Mouse (Mus musculus): ENCODE measurements at regions not wholly inside any gene's neighbourhood (a gene's known extent, or its start where the extent isn't known, plus 50 kb on each side); places are given as distances from the start of the nearest gene placed in this dataset.
A peak's percentile ranks its signal among the peaks of the same experiment; 100 is the strongest.
"Not testable (repeated sequence)": the region's sequence is repeated elsewhere in the genome, so short reads cannot be mapped to it uniquely, and the experiment has no call there.

DNA sequence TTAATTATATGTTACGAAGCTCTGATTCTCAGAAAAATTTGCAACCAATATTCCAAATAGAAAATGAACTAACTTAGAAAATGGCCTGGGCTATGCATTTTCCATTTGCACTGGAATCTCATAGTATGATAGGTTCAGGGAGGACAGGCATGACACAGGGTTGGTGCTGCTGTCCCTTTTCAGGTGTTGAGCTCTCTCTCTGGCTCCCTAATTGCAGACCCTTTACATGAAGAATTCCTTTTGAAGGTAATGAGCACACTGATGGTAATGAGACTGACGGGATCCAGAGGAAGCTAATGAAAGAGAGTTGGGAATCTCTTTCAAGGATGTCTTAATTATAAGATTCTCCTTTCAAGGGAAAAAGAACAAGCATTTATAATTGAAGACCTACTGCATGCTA is 87.6 kb downstream of the Serpinb8 start:
- no peak for DNase-seq

DNA sequence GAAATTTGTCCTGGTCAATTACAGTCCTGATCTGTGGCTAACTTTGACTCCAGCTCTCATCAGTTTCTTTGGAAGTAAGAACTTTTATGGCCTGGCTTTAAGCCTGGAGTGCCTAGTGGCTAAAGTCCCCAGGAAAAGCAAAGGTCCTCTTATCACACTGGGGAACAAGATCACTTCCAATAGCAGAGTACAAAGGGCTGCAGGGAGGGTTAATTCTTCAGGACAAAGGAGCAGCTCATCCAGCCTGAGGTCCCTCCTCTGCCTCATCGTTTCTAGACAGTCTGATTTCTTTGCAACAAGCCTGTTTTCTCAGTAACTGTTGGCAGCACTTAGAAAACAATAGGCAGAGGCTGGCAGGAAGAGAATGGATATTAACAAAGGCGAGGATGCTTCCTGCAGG is 107.1 kb downstream of the Serpinb8 start:
- DNase-seq = no peak

DNA sequence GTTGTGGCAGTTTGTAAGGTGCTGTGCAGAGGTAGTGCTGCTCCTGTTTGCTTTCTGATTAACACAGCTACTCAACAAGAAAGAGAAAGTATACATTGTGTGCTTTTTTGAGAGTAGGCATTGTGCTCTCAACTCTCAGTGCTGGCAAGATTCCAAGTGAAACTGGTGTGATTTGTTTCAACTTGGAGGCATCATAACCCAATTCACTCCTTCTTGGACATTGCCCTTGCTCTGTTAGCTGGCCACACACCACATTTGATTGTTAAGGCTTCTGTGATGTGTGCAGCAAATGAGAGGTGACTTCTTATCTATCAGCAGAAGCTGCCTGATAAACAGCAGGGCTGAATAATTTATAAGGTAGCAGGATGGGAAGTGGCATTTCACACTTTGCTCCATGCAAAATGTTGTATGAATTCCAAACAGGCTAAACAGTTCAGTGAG is 116.3 kb downstream of the Serpinb8 start:
- DNase-seq = no peak

DNA sequence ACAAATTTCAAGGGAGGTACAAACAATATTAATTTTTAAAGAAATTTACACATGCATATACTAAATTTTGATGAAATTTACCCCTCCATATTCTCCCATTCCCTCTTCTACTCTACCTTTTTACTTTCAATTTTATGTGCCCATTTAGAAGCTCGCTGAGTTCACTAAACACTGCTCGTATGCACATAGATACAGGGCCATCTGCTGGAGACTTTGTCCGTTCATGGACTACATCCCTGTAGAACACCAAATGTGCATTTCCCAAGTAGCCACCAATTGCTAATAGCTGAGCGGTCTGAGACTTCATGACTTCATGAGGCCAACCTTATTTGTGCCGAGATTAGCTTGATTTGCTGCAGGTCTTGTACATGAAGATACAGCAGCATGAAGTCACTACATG is 118.8 kb downstream of the Serpinb8 start:
- DNase-seq = no peak

DNA sequence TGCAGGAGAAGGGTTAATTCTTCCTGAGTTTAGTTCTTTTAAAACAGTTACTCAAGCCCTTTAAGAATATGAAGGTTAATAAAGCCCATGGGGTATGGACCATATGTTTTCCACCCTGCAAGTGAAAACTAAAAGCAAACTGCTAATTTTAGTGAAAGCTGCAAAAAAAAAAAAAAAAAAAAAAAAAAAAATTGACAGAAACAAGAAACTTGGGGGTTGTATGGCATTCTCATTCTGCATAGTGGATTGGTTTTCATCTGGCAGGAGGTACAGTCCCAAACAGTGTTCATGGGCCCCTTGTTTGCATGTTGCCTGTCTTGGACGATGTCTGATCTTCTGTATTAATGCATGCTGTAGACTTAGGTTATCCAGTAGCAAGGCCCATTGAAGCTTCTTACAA is 125.1 kb downstream of the Serpinb8 start:
- no peak for DNase-seq

DNA sequence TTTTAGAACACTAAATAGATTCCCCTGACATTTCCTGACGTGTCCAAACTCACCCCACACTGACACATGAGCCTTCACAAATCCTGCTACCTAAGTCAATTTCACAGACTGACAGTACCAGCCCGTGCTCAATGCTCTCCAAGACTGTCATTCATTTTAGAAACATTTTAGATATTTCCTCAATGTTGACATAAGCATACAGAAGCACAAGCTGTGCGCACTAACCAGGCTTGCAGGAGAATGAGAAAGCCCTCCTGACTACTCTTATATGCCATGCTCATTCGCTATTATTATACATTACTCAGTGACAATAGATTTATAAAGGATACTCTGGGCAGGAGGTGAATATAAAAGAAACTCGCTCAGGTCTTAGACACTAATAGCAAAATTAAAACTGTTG is 129.5 kb downstream of the Serpinb8 start:
- DNase-seq = no peak

DNA sequence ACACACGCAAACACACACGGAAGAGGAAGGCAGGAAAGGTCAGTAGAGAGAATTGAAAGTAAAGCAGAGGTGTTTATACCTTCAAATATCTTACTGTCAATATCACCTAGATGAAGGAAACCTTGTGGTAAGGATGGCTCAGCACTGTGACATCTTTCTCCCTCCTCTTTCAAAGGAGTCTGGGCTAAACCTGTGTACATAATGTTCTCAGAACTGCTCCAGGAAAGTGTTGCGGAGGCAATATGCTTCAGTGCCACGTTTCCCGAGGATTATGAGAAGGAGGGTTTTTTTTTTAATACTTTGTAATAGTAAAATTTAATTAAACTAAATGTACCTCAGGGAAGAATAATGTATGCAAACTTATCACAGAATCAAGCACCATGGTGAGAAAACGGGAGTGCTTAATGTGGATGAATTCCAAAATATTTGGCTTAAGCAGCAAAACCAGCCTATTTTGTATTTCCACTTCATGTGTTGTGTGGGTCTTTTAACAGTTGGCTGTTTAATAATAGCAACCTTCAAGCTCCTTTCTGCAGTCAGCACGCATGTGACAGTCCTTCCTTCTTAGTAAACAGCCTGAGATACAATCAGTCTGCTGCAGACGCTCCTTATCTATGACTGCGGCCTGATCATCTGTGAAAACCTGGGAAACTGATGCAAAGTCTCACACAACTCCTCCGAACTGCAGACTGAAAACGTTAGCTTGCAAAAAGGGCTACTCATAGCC is 138.5 kb downstream of the Serpinb8 start:
- peak; percentile 5 to 21 for DNase-seq

DNA sequence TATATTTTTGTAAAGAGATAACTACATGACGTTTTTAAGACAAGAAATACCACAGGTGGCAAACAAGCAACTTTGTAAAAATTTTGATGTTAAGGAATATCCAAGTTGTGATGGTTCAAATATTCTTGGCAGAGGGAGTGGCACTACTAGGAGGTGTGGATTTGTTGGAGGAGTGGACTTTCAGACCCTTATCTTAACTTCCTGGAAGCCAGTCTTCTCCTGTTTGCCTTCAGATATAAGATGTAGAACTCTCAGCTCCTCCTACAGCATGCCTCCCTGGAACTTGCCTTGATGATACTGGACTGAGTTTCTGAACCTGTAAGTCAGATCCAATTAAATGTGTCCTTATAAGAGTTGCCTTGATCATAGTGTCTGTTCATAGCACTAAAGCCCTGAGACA is 175.5 kb downstream of the Serpinb8 start:
- DNase-seq = no peak

DNA sequence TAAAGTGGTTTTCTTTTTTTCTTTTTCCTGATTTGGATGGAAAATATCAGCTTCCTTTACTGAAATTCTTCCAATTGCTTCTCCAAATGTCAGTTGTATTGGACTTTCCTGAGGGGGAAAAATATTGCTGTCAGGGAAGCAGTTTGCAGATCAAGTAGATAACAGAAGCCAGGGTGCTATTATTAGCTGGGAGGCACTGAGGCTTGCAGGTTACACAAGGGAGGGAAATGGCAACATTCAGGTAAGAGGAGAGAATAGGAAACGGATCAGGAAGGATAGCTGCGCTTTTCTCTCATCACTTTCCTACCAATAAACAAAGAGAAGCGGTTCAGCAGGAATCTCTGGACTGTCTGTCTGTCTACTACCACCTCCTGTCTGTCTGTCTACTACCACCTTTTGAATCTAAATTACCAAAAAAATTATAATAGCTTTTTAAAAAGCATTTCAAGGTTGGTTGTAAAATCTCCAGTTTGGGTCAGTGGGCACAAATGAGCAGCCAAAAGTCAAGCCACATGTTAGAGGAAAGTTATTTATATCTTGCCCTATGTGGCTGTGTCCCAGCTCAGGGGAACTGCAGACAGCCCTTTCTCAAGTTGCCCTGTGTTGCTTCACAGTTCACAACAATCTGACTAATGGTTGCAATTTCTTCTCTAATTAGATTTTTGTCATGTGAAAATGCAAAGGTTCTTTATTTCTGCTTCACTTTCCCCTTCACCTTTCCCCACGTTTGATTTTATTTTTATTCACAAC is 177.6 kb downstream of the Serpinb8 start:
- DNase-seq = no peak

DNA sequence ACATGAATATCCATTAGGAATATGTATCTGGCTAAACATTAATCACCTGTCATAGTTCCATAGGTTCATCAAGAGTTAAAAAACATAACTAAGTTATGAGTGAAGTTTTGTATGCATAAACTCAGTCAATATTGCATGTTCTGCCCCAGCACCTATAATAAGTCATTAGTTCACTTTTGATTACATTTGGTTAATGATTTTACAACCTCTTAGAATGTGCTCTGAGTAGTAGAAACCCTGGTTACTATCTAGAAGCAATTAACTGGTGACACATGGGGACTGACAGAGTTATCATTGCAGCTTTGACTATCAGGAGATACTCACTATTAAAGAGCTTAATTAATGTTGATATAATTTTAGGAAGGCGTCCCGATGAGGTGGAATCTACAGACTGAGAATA is 183.2 kb downstream of the Serpinb8 start:
- no peak for DNase-seq

DNA sequence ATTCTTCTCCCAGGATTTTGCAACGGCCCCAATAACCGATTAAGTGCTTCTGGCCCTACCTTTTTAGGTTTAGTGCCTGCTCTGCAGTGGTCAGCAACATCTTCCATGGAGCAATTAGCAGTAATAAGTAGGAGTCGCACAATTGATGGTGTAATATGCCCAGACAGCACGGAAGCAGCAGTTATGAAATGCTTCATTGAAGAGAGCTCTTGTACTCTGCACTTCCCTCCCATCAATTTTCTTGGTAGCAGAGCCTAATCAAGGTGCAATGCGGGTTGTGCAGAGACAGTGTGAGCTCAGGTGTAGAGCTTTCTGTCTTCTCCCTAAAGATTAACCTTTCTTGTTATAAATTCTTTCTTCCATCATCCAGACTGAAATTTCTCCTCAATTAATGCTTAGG is 193.3 kb downstream of the Serpinb8 start:
- DNase-seq = no peak

DNA sequence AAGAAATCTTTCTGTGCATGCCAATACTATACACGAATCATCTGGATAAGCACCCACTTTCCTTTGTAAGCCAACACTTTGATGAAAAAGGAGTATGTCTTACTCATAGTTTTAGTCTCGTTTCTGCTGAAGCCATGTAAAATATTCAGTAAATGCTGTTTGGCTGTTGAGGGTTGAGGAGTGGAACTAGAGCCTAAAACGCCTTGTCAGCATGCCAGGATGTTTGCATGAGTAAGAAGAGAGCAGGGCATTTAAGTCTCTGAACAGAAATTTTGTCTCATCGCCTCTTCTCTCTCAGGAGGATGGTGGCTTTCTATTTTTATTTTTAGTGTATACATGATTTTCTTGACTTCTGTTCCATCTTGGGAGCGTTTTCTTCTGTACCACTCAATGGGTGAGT is 216.0 kb downstream of the Serpinb8 start:
- no peak for DNase-seq

DNA sequence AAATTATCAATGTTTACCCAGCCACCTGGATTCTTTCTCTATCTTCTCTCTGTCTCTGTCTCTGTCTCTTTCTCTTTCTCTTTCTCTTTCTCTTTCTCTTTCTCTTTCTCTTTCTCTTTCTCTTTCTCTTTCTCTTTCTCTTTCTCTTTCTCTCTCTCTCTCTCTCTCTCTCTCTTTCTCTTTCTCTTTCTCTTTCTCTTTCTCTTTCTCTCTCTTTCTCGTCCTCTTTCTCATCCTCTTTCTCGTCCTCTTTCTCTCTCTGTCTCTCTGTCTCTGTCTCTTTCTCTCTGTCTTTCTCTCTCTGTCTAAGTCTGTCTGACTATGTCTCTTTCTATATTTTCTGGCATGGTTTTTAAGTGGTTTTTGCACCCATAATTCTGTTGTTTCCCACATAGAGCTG is 217.6 kb downstream of the Serpinb8 start:
- DNase-seq = not testable (repeated sequence)

DNA sequence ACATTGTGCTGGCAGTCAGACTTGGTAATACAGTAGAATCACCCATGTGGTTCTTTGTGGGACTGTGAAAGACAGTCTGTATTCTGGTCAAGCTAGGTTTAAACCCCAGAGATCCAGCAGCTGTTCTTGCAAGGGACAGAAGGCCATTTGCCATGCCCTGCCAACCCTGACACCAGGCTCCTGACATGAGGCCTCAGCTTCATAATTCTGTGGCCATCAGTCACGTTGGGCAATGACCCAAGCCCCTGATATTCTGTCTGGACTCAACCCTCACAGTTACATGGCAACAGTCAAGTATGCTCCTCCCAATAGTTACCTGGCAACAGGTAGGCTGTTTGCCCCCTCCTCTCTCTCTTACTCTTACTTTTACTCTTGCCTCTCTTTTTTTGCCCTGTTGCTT is 221.3 kb downstream of the Serpinb8 start:
- DNase-seq = no peak

DNA sequence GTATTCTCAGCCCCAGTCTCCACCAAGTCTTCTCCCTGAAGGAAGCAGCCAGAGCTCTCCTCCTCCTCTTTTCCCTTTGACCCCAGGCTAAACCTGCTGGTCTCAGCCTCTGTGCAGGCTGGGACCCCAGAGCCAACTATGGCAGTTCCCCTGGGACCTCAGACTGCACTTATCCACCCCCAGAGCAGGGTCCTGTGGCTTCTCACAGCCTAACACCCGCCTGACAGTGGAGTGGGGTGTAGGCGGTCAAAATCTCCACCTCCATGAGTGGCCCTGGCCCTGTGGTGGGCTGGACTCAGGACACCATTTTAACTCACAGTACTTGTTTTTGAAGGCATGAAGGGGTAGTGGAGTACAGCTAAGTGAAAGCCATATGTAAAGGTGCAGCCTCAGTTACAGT is 222.1 kb downstream of the Serpinb8 start:
- no peak for DNase-seq

DNA sequence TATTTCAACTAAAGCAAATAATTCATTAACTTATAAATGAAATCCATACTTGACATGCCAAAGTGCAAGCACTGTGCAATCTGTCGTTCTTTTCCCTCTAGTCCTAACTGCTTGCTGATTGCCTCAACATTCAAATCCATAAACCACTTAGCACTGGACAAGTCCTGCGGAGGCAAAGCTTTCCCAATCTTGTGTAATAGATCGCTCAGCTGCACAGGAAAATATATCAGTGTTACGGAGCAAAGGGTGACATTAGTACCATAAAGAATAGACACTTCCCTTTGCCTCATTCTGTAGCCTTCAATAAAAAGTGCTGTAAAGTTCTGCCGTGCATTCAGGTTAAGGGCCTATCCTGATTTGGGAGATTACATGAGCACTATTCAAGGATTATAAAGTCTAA is 248.1 kb downstream of the Serpinb8 start:
- DNase-seq = no peak

DNA sequence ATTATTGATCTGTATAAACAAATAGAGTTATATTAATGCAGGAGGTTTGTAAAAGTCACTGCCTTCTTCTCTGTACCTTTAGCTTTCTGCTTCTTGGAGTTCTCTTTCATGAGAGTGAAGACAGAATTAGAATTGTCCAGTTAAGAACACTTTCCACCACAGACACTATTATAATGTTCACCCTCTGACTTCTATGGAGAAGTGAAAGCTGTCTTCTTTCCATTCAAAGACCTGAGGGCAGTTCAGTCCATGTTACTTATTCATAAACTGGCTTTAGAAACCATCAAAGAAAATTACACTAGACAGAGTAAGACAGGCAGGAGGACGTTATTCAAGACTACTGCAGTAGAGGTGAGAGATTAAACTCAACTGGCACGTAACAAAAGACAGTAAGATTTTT is 262.6 kb downstream of the Serpinb8 start:
- no peak for DNase-seq

DNA sequence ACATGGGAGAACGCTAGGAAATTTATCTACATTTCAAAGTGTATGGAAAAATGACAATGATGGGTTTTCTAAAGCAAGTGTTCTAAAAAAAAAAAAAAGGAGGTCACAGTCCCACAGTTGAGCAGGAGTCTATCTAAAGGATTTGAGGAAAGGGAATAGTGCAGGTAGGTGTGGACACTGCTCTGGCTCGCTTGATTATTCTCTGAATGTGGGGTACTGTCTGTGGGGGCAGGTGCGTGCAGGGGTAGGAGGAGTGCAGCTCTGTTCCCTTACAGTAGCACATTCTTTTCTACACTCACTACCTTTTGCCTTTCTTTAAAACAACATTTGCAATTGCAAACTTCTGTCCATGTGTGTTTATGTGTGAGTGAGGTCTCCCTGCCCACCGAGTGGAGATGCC is 263.2 kb downstream of the Serpinb8 start:
- no peak for DNase-seq

DNA sequence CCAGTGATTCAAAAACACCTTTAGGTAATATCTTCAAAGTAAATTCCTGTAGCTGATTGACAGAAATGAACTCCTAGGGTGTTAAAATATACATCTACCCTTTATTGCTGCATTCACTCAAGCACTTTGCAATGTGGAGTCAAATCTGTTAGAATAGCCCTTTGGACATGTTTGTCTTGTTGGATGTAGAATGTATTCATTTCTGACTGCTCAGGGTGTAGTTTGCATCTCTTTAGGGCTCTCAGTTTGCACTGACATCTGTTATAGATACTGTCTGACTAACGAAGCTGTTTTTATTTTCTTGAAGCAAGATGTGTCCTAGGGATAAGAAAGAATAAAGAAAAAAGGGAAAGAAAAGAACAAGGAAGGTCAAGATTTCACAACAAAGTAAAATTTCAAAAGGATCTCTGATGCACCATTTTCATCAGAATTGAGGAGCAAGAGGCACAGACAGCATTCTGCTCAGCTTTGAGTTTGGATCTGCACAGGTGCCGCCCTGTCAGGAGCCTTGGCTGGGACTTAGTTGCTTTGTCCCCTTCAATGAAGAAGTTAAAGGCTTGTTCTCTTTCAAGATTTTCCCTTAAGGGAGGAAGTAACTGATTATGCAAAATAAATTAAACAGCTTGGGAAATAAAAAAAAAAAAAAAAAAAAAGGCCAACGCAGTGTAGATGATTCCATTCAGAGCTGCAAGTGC is 308.1 kb downstream of the Serpinb8 start:
- DNase-seq = no peak

DNA sequence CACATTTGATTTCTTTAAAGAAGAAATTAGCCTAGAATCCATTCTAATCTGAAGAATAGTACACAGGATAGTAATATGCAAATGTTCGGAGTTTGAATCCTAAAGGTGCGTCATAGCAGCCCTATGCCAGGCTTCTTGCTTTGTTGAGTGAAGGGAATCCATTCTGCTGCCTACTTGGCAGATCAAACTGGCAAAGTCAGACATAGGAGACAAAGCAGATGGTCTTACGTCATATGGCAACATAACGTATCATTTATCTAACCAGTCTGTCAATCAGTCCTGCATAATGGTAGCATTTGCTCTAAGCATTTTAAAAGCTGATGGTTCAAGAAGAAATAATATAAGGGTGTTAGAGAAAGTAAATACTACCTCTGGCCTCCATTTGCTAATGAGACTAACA is 309.5 kb downstream of the Serpinb8 start:
- no peak for DNase-seq

DNA sequence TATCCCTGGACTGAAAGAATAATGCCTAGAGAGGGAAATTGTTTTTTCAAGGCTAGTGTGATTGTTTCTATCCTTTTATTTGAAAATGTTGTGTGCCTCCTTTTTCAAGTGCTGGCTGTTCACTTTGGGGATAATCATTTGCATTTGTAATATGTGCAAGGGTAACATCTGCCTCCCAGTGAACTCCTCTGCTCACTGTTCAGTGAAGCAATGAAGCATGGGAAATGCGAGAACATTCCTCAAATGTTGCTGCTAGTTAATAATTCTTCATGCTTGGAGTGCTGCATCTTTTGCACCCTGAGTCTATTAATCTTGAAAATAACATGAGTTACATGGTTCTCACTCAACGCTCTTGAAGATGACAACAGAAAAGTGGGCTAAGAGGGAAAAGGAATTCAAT is 310.6 kb downstream of the Serpinb8 start:
- no peak for DNase-seq

DNA sequence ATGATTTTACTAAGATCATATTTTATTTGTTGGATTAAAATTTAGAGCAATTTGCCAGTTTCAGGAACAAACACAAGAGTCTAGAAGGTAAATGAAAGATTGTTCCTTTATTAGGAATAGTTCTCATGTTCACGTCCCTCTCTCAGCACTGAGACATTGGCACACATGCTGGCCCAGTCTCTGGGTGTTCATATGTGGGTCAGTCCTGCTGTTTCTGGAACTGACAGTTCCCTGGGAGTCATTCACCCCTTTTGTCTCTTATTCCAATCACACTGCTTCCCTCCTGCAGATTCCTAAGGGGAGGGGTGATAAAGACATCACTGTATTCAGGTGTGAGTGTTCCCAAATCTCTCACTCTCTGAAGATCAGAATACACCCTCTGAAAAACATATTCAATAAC is 311.1 kb downstream of the Serpinb8 start:
- no peak for DNase-seq

DNA sequence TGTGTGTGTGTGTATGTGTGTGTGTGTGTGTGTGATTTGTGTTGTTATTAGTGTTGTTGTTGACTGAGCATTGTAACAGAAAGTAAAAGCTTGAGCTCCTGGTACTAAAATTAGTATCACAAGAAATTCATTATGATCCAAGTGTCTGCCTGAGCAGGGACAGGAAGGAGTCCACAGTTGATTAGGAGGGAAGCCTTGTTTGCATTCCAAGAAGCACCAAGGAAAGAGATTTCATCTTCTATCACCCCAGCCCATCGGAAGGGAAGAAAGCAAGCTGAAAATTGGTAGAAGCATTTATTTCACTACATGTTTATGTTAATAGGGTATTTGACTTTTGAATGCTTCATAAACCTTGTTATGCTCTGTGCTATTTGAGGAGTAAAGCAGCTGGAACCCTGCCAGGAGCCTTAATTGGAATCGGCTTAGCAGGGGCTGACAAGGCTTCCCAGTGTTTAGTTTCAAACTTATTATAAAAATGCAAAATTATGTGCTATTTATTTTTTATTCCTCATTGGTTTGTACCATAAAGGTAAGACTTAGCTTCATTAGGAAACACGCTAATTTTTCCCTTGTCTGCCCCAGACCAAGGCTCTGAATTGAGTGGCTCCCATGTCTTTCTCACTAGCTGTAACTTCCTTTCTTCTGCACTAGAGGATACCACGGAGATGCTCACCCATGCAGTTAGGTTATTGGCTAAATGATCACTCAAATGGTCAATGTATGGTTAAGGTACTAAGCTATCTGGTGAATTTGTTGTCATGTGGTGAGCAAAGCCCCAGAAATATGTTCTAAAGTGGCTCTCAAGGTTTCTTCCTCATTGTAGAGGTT is 318.6 kb downstream of the Serpinb8 start:
- no peak for DNase-seq
